In genomic region chr2:156614258-156614556, GRCm38 (mm10) we compare ENCODE assay signal across 8 mouse cellular contexts. TPM values are rescaled to one million over a fixed set of nuclear protein-coding genes. Genes with fewer than 3 reads are reported as not detected.
DNase-seq lines count a peak whose midpoint lies in the region; ATAC-seq lines count a peak whose summit lies in the region.

No protein-coding gene starts in this region.

- peaks cover 32% of the 10 kb centered on the region for H3K4me1 ChIP-seq in hindbrain, embryonic 10.5 days (replicated peaks)
- H3K4me1 ChIP-seq in midbrain, embryonic 14.5 days (ENCODE audit: control insufficient read depth, insufficient read depth, low read length), result 0 out of 2 replicates have a peak, but pooled peaks cover 6% of the 10 kb centered on the region

- DNase-seq in heart, adult 11 months, result peak; percentile 90
- DNase-seq in heart, postnatal 10 days, result no peak
- DNase-seq in right cerebral cortex, postnatal 25 days, result peak; percentile 55
- no peak for DNase-seq in right cerebral cortex, postnatal 36 days (ENCODE audit: low spot score in 2 of 2)
- DNase-seq in hindbrain, embryonic 10.5 days (ENCODE audit: low spot score), result peak; percentile 12
- peak; percentile 55 for DNase-seq in midbrain, embryonic 14.5 days
- DNase-seq in spleen, postnatal 10 days (ENCODE audit: low spot score in 2 of 2), result no peak
- no peak for DNase-seq in kidney, postnatal 36 days

- H3K4me2 ChIP-seq in midbrain, embryonic 14.5 days (ENCODE audit: low read length), result peak overlapping the region; percentile 96

- no peaks in the 10 kb centered on the region for H3K36me3 ChIP-seq in hindbrain, embryonic 10.5 days
- H3K36me3 ChIP-seq in midbrain, embryonic 14.5 days (ENCODE audit: control insufficient read depth, insufficient read depth, low read length), result no peaks in the 10 kb centered on the region

- ATAC-seq in midbrain, embryonic 14.5 days (ENCODE audit: low FRiP score, low TSS enrichment), result peak; percentile 44

- H3K4me3 ChIP-seq in hindbrain, embryonic 10.5 days, result peak overlapping the region; percentile 75
- H3K4me3 ChIP-seq in midbrain, embryonic 14.5 days (replicated peaks; ENCODE audit: low read depth, low read length), result peak overlapping the region; percentile 77

- intact Hi-C loops in heart, postnatal 10 days (cut with DNase I), result no loop called here

- peaks cover 73% of the 10 kb centered on the region for H3K27me3 ChIP-seq in hindbrain, embryonic 10.5 days (ENCODE audit: insufficient read depth, poor library complexity, severe bottlenecking)
- H3K27me3 ChIP-seq in midbrain, embryonic 14.5 days (ENCODE audit: control insufficient read depth, insufficient read depth, low read length), result peaks cover 24% of the 10 kb centered on the region

- peak overlapping the region; percentile 82 for H3K27ac ChIP-seq in hindbrain, embryonic 10.5 days
- peak overlapping the region; percentile 63 for H3K27ac ChIP-seq in midbrain, embryonic 14.5 days (replicated peaks; ENCODE audit: low read depth, low read length)

- WGBS in hindbrain, embryonic 10.5 days, result 0% methylated on average over 18 of the region's 18 CpGs
- under 1% methylated on average over 18 of the region's 18 CpGs for WGBS in midbrain, embryonic 14.5 days

- H3K9me3 ChIP-seq in hindbrain, embryonic 10.5 days, result no peaks in the 10 kb centered on the region
- no peaks in the 10 kb centered on the region for H3K9me3 ChIP-seq in midbrain, embryonic 14.5 days (ENCODE audit: control insufficient read depth, low read length)

- H3K9ac ChIP-seq in midbrain, embryonic 14.5 days (replicated peaks; ENCODE audit: low read length), result peak overlapping the region; percentile 80

RNA-seq across cellular contexts. Expression of gene Dlgap4, which starts 0.7 kb away (rescaled TPM):
- 10 to 100 TPM; 45.2 to 46.7 TPM for total RNA-seq in heart, postnatal 10 days (2021)
- 133 and 197 TPM in 2 replicates for polyA plus RNA-seq in hindbrain, embryonic 10.5 days (2016; fragmentation: Nextera tagmentation; extraction: Ambion mirVana)
- polyA plus RNA-seq in midbrain, embryonic 14.5 days (2014; fragmentation: Nextera tagmentation; extraction: Ambion mirVana), result 272 and 276 TPM in 2 replicates

Comparison
In these comparisons a context has a peak if more than half of its experiments do, and no peak if none do; other contexts are left out.
1. DNase-seq: peak in heart, adult 11 months (single experiment), right cerebral cortex, postnatal 25 days (single experiment), hindbrain, embryonic 10.5 days (single experiment) and midbrain, embryonic 14.5 days (single experiment); none in heart, postnatal 10 days (0 of 2), right cerebral cortex, postnatal 36 days (0 of 2), spleen, postnatal 10 days (0 of 2) and kidney, postnatal 36 days (0 of 2).